Mouse (Mus musculus): ENCODE results near the gene Mov10l1. TPM values are rescaled to one million over a fixed set of nuclear protein-coding genes. Genes with fewer than 3 reads are reported as not detected.

The Mov10l1 gene
- polyA plus RNA-seq, 1 experiment from 2014 or later = not detected

GRCm38 (mm10) chr15:89076156-89076731, 93.5 kb downstream of the Mov10l1 start:
- peak overlapping the region; percentile 91 for H3K4me2 ChIP-seq (ENCODE audit: low read length)
- no peaks in the 10 kb centered on the region for H3K27me3 ChIP-seq (replicated peaks; ENCODE audit: control insufficient read depth, insufficient read depth, low read length)
- ATAC-seq = no peak
- peaks cover 32% of the 10 kb centered on the region for H3K4me1 ChIP-seq (replicated peaks; ENCODE audit: control insufficient read depth, insufficient read depth, low read length)
- H3K4me3 ChIP-seq (replicated peaks; ENCODE audit: low read length) = peak overlapping the region; percentile 84
- H3K9me3 ChIP-seq (ENCODE audit: control insufficient read depth, low read length) = no peaks in the 10 kb centered on the region
- peak overlapping the region; percentile 65 for H3K27ac ChIP-seq (ENCODE audit: low read length)
- H3K36me3 ChIP-seq (ENCODE audit: control insufficient read depth, insufficient read depth) = no peaks in the 10 kb centered on the region; the same call in 1 of the 2 replicates
- under 1% methylated on average over 31 of the region's 39 CpGs for WGBS
- H3K9ac ChIP-seq (replicated peaks; ENCODE audit: low read depth, low read length) = peak overlapping the region; percentile 91

GRCm38 (mm10) chr15:89078208-89078836, 95.6 kb downstream of the Mov10l1 start:
- Histone ChIP-seq H3K4me2 (ENCODE audit: low read length) (no peak overlapping the region), H3K27me3 (replicated peaks; ENCODE audit: control insufficient read depth, insufficient read depth, low read length) (no peaks in the 10 kb centered on the region), H3K36me3 (ENCODE audit: control insufficient read depth, insufficient read depth) (no peaks in the 10 kb centered on the region; the same call in none of the 2 replicates), H3K9me3 (ENCODE audit: control insufficient read depth, low read length) (no peaks in the 10 kb centered on the region), H3K4me1 (replicated peaks; ENCODE audit: control insufficient read depth, insufficient read depth, low read length) (peaks cover 32% of the 10 kb centered on the region), H3K27ac (ENCODE audit: low read length) (no peak overlapping the region), H3K4me3 (replicated peaks; ENCODE audit: low read length) (no peak overlapping the region), H3K9ac (replicated peaks; ENCODE audit: low read depth, low read length) (no peak overlapping the region)
- 77% methylated on average over 9 of the region's 9 CpGs for WGBS
- no peak for ATAC-seq

- Histone ChIP-seq H3K9ac (replicated peaks; ENCODE audit: low read depth, low read length) (no peak overlapping the region), H3K9me3 (ENCODE audit: control insufficient read depth, low read length) (no peaks in the 10 kb centered on the region), H3K4me3 (replicated peaks; ENCODE audit: low read length) (no peak overlapping the region), H3K4me2 (ENCODE audit: low read length) (no peak overlapping the region), H3K4me1 (replicated peaks; ENCODE audit: control insufficient read depth, insufficient read depth, low read length) (peaks cover 8% of the 10 kb centered on the region), H3K27ac (ENCODE audit: low read length) (no peak overlapping the region), H3K36me3 (ENCODE audit: control insufficient read depth, insufficient read depth) (peaks cover 17% of the 10 kb centered on the region), H3K27me3 (replicated peaks; ENCODE audit: control insufficient read depth, insufficient read depth, low read length) (no peaks in the 10 kb centered on the region)
- WGBS = 88% methylated on average over 1 of the region's 1 CpGs
- ATAC-seq = no peak
Measured at GRCm38 (mm10) chr15:89083906-89084305, 101.2 kb downstream of the Mov10l1 start.

GRCm38 (mm10) chr15:89084826-89085225, 102.1 kb downstream of the Mov10l1 start:
- no peak overlapping the region for H3K9ac ChIP-seq (replicated peaks; ENCODE audit: low read depth, low read length)
- H3K36me3 ChIP-seq (ENCODE audit: control insufficient read depth, insufficient read depth) = peaks cover 17% of the 10 kb centered on the region
- no peaks in the 10 kb centered on the region for H3K27me3 ChIP-seq (replicated peaks; ENCODE audit: control insufficient read depth, insufficient read depth, low read length)
- ATAC-seq = no peak
- no peak overlapping the region for H3K27ac ChIP-seq (ENCODE audit: low read length)
- no peaks in the 10 kb centered on the region for H3K9me3 ChIP-seq (ENCODE audit: control insufficient read depth, low read length)
- no peak overlapping the region for H3K4me2 ChIP-seq (ENCODE audit: low read length)
- H3K4me1 ChIP-seq (replicated peaks; ENCODE audit: control insufficient read depth, insufficient read depth, low read length) = peaks cover 10% of the 10 kb centered on the region
- 89% methylated on average over 2 of the region's 2 CpGs for WGBS
- no peak overlapping the region for H3K4me3 ChIP-seq (replicated peaks; ENCODE audit: low read length)

DNA sequence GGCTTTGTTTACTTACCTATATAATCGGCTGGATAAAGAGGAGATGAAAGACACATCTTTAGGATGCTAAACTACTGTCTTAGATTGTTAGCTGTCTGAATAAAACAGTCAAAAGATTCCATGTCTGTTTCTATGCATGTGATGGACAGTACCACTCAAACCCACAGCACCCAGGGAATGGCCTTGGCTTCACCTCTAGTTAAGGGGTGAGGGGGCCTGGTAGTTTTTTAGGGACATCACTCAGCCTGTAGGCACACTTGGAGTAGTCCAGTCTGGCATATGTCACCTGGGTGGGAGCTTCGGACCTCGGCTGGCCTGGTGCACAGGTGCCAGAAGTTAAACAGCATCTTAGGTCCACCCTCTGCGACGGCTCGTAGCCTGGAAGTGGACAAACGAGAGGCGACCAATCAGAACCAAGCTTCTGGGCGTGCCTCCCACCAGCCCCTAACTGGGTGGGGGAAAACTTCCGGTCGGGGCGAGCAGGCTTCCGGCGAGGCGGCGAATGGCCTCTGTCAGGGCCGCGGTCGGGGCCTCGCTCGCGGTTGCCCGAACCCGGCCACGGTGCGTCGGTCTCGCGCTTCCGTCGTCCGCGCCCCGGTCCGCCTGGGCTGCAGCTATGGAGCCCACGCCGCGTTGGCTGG, 106.0 kb downstream of the Mov10l1 start, which contains the start of gene Selenoo:
Gene Selenoo, plus strand, starts transcription at position 478 of the 641 bp plus-strand sequence.
- Histone ChIP-seq H3K36me3 (ENCODE audit: control insufficient read depth, insufficient read depth) (peaks cover 24% of the 10 kb centered on the region), H3K4me1 (replicated peaks; ENCODE audit: control insufficient read depth, insufficient read depth, low read length) (peaks cover 18% of the 10 kb centered on the region), H3K4me3 (replicated peaks; ENCODE audit: low read length) (peak within 1 kb of the TSS; percentile 89), H3K27me3 (replicated peaks; ENCODE audit: control insufficient read depth, insufficient read depth, low read length) (no peaks in the 10 kb centered on the region), H3K27ac (ENCODE audit: low read length) (peak within 1 kb of the TSS; percentile 61), H3K4me2 (ENCODE audit: low read length) (peak within 1 kb of the TSS; percentile 97), H3K9ac (replicated peaks; ENCODE audit: low read depth, low read length) (peak within 1 kb of the TSS; percentile 93), H3K9me3 (ENCODE audit: control insufficient read depth, low read length) (no peaks in the 10 kb centered on the region)
- peak; percentile 93 for ATAC-seq
- 2% methylated on average over 37 of the region's 38 CpGs for WGBS

DNA sequence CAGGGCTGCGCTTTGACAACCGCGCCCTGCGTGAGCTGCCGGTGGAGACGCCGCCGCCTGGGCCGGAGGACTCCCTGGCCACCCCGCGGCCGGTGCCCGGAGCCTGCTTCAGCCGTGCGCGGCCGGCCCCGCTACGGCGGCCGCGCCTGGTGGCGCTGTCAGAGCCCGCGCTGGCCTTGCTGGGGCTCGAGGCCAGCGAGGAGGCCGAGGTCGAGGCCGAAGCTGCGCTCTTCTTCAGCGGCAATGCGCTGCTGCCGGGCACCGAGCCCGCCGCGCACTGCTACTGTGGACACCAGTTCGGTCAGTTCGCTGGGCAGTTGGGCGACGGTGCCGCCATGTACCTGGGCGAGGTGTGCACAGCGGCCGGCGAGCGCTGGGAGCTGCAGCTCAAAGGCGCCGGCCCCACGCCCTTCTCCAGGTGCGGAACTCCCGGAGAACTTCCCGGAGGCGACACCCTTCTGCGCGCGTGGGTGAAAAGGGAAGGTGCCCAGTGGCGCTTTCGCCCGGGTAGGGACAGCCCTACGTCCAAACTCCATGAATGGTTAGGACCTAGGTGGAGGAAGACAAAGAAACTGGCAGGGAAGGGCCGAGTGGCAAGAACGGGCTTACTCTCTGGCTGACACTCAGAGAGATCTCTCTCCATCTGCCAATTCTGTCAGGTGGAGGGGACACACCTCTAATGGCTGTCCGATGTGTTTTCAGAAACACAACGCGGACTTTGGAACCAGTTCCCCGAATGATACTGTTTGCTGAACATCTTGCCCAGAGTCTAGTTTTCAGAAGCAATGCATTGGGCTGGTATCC, 106.7 kb downstream of the Mov10l1 start:
- Histone ChIP-seq H3K27ac (ENCODE audit: low read length) (peak overlapping the region; percentile 61), H3K9ac (replicated peaks; ENCODE audit: low read depth, low read length) (peak overlapping the region; percentile 93), H3K4me2 (ENCODE audit: low read length) (peak overlapping the region; percentile 97), H3K4me3 (replicated peaks; ENCODE audit: low read length) (peak overlapping the region; percentile 89), H3K9me3 (ENCODE audit: control insufficient read depth, low read length) (no peaks in the 10 kb centered on the region), H3K27me3 (replicated peaks; ENCODE audit: control insufficient read depth, insufficient read depth, low read length) (no peaks in the 10 kb centered on the region), H3K4me1 (replicated peaks; ENCODE audit: control insufficient read depth, insufficient read depth, low read length) (peaks cover 18% of the 10 kb centered on the region), H3K36me3 (ENCODE audit: control insufficient read depth, insufficient read depth) (peaks cover 31% of the 10 kb centered on the region)
- WGBS = 2% methylated on average over 67 of the region's 68 CpGs
- ATAC-seq = peak; percentile 61

GRCm38 (mm10) chr15:89090662-89091061, 108.0 kb downstream of the Mov10l1 start:
- H3K36me3 ChIP-seq (ENCODE audit: control insufficient read depth, insufficient read depth) = peaks cover 37% of the 10 kb centered on the region
- H3K9me3 ChIP-seq (ENCODE audit: control insufficient read depth, low read length) = no peaks in the 10 kb centered on the region
- H3K4me1 ChIP-seq (replicated peaks; ENCODE audit: control insufficient read depth, insufficient read depth, low read length) = peaks cover 18% of the 10 kb centered on the region
- H3K4me3 ChIP-seq (replicated peaks; ENCODE audit: low read length) = no peak overlapping the region
- no peaks in the 10 kb centered on the region for H3K27me3 ChIP-seq (replicated peaks; ENCODE audit: control insufficient read depth, insufficient read depth, low read length)
- no peak overlapping the region for H3K4me2 ChIP-seq (ENCODE audit: low read length)
- no peak overlapping the region for H3K27ac ChIP-seq (ENCODE audit: low read length)
- WGBS = 88% methylated on average over 4 of the region's 4 CpGs
- no peak overlapping the region for H3K9ac ChIP-seq (replicated peaks; ENCODE audit: low read depth, low read length)
- ATAC-seq = no peak

GRCm38 (mm10) chr15:89092181-89092580, 109.5 kb downstream of the Mov10l1 start:
- no peak overlapping the region for H3K4me3 ChIP-seq (replicated peaks; ENCODE audit: low read length)
- H3K9ac ChIP-seq (replicated peaks; ENCODE audit: low read depth, low read length) = no peak overlapping the region
- H3K36me3 ChIP-seq (ENCODE audit: control insufficient read depth, insufficient read depth) = peaks cover 31% of the 10 kb centered on the region
- no peaks in the 10 kb centered on the region for H3K9me3 ChIP-seq (ENCODE audit: control insufficient read depth, low read length)
- peaks cover 18% of the 10 kb centered on the region for H3K4me1 ChIP-seq (replicated peaks; ENCODE audit: control insufficient read depth, insufficient read depth, low read length)
- H3K27me3 ChIP-seq (replicated peaks; ENCODE audit: control insufficient read depth, insufficient read depth, low read length) = no peaks in the 10 kb centered on the region
- 74% methylated on average over 5 of the region's 5 CpGs for WGBS
- H3K4me2 ChIP-seq (ENCODE audit: low read length) = no peak overlapping the region
- no peak overlapping the region for H3K27ac ChIP-seq (ENCODE audit: low read length)
- ATAC-seq = no peak

DNA sequence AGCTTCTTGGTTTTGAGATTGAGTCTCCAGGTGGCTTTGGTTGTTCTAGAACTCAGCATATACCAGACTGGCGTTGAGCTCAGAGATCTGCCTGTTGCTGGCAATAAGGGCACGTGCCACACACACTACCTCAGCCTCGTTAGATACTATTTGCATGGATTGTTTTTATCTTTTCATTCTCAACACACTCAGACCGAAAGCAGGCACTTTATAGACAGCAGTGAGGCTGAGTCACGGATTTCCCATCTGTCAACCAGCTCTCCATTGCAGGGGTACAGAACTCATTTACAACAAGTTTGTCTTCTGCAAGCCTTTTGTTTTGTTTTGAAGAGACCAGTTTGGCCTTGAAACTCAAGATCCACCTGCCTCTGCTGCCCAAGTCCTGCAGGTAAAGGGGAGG, 114.7 kb downstream of the Mov10l1 start:
- WGBS = 80% methylated on average over 5 of the region's 5 CpGs
- peaks cover 50% of the 10 kb centered on the region for H3K36me3 ChIP-seq (ENCODE audit: control insufficient read depth, insufficient read depth)
- H3K9me3 ChIP-seq (ENCODE audit: control insufficient read depth, low read length) = no peaks in the 10 kb centered on the region
- H3K27me3 ChIP-seq (replicated peaks; ENCODE audit: control insufficient read depth, insufficient read depth, low read length) = no peaks in the 10 kb centered on the region
- H3K9ac ChIP-seq (replicated peaks; ENCODE audit: low read depth, low read length) = no peak overlapping the region
- no peak overlapping the region for H3K4me2 ChIP-seq (ENCODE audit: low read length)
- H3K4me1 ChIP-seq (replicated peaks; ENCODE audit: control insufficient read depth, insufficient read depth, low read length) = no peaks in the 10 kb centered on the region
- no peak for ATAC-seq
- no peak overlapping the region for H3K27ac ChIP-seq (ENCODE audit: low read length)
- no peak overlapping the region for H3K4me3 ChIP-seq (replicated peaks; ENCODE audit: low read length)

Measured in forebrain, embryonic 16.5 days (tissue).